Mouse (Mus musculus): ENCODE data around the gene H6pd. TPM values are rescaled to one million over a fixed set of nuclear protein-coding genes. Genes with fewer than 3 reads are reported as not detected.

Gene H6pd
- polyA plus RNA-seq, 1 experiment from 2014 or later = 3.0 TPM

DNA sequence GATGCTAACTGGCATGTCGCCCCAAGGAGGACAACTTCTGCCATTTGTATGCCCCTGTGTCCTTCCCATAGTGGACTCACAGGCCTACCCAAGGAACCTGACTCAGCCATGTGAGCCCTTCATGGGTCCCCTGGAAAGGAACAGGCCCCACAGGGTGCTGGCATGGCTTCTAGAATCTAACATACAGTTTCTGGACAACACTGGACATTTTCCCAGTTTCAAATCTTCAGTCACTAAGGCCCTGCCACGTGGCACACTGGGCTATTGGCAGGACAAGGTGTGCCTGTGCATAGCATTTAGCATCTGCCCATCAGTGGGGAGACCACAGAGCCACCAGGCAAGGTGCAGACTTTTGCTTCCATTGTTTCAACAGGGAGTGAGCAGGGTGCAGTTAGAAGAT, 30.0 kb downstream of the H6pd start:
- WGBS = 84% methylated on average over 2 of the region's 2 CpGs
- ATAC-seq (ENCODE audit: low FRiP score) = no peak
- Histone ChIP-seq H3K9ac (no peak overlapping the region), H3K9me3 (no peaks in the 10 kb centered on the region), H3K27me3 (peaks cover 13% of the 10 kb centered on the region; the same call in 1 of the 2 replicates), H3K27ac (no peak overlapping the region), H3K4me1 (peaks cover 18% of the 10 kb centered on the region), H3K36me3 (replicated peaks) (no peaks in the 10 kb centered on the region), H3K4me2 (no peak overlapping the region), H3K4me3 (replicated peaks) (no peak overlapping the region)

DNA sequence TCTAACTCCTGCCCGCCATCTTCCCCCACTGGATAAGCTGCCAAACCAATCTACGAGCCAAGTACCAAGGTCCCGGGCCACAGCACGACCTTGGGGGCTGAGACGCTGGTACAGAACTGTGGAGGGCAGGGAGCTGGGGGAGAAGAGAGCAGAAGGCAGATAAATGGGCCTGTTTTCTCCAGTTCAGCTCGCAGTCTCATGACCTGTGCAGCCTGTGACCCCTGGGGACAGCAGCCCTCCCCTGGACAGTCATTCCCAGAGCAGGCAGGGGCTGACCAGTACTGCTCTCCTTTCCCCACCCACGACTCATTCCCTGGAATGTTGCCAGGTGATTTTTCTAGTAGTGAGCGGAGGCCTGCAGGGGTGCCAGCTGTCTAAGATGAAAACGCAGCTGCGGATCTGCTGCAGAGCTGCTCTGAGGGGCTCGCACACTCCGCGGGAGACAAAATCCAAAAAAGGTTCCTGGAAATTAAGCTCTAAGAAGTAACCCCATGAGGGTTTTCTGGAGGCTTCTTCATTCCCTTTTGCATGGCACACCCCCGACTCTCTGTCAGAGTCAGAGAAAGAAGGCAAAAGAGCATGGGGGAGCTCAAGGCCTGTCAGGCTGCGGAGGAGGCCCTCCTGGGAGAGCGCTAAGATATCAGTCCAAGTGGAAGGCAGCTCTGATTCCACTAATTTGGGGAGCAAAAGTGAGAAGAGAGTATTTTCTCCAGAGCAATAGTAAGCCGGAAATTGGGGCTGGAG, 30.9 kb downstream of the H6pd start:
- Histone ChIP-seq H3K4me3 (replicated peaks) (no peak overlapping the region), H3K36me3 (replicated peaks) (no peaks in the 10 kb centered on the region), H3K9me3 (no peaks in the 10 kb centered on the region), H3K27me3 (peaks cover 13% of the 10 kb centered on the region; the same call in 1 of the 2 replicates), H3K4me1 (peaks cover 18% of the 10 kb centered on the region), H3K4me2 (no peak overlapping the region), H3K9ac (no peak overlapping the region), H3K27ac (peak overlapping the region; percentile 36; the same call in 1 of the 2 replicates)
- 70% methylated on average over 17 of the region's 17 CpGs for WGBS
- ATAC-seq (ENCODE audit: low FRiP score) = no peak

DNA sequence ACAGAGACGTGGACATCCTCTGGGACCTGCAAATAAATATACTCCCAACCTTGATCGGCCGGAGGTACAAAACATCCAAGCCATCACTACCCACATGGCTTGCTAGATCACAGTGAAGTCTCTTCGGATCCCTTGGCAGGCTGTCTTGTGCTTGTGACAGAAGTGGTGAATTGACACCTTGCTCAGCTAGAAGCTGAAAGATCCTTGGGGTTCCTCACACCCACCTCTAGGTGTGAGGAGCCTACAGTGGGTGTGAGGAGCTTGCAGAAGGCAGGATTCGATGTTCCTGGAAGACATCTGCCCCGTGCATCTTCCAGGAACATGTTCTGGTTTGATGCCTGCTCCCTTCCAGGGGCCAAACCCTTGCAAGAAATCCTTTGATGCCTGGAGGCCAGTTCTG, 31.6 kb downstream of the H6pd start:
- H3K27ac ChIP-seq = no peak overlapping the region

DNA sequence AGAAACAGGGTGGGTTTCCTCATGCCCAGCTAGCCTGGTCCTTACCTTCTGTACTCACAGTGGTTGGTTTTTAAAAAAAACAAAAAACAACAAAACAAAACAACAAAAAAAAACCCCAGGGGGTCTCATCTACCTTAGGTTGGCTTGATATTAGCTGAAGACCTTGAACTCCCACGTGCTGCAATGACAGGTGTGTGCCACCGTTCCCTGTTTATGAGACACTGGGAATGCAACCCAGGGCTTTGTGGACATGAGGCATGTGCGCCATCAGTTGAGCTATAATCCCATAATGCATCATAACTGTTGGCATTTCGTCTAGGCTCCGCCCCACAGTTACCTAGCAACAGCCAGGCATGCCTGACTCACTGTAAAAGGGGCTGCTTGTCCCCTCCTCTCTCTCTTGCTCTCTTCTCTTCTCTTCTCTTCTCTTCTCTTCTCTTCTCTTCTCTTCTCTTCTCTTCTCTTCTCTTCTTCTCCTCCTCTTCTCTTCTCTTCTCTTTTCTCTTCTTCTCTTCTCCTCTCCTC, 33.0 kb downstream of the H6pd start:
- 77% methylated on average over 5 of the region's 5 CpGs for WGBS
- Histone ChIP-seq H3K27me3 (peaks cover 8% of the 10 kb centered on the region; the same call in 1 of the 2 replicates), H3K4me1 (peaks cover 18% of the 10 kb centered on the region), H3K36me3 (replicated peaks) (no peaks in the 10 kb centered on the region), H3K4me3 (replicated peaks) (no peak overlapping the region), H3K27ac (no peak overlapping the region), H3K9ac (no peak overlapping the region), H3K4me2 (no peak overlapping the region), H3K9me3 (no peaks in the 10 kb centered on the region)
- ATAC-seq (ENCODE audit: low FRiP score) = no peak

More for the DNA sequence above, 31.6 kb downstream of the H6pd start:
- no peak for ATAC-seq (ENCODE audit: low FRiP score)
- Histone ChIP-seq H3K4me2 (no peak overlapping the region), H3K4me1 (peaks cover 18% of the 10 kb centered on the region), H3K9me3 (no peaks in the 10 kb centered on the region), H3K9ac (no peak overlapping the region), H3K27me3 (peaks cover 13% of the 10 kb centered on the region; the same call in 1 of the 2 replicates), H3K4me3 (replicated peaks) (no peak overlapping the region), H3K36me3 (replicated peaks) (no peaks in the 10 kb centered on the region)
- WGBS = 84% methylated on average over 6 of the region's 6 CpGs

DNA sequence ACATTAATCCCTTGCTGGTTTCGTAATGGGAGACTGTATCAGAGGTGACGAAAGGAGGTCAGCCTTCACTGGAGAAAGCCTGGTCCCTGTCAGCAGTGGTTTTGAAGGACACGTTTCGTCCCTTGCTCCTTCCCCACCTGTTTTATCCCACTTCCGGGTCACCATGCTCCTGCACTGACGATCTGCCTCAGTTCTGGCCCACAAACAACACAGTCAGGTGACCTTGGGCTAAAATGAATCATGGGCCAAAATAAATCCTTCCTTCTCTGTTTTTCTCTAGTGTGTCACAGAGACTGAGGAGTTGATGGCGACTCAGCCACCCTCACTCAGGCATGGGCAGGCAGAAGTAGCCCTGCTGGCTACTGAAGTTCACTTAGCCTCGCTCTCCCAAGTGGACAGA, 33.5 kb downstream of the H6pd start:
- Histone ChIP-seq H3K4me1 (peaks cover 18% of the 10 kb centered on the region), H3K4me2 (no peak overlapping the region), H3K27me3 (peaks cover 8% of the 10 kb centered on the region; the same call in 1 of the 2 replicates), H3K36me3 (replicated peaks) (no peaks in the 10 kb centered on the region), H3K27ac (no peak overlapping the region), H3K9me3 (no peaks in the 10 kb centered on the region), H3K4me3 (replicated peaks) (no peak overlapping the region), H3K9ac (no peak overlapping the region)
- ATAC-seq (ENCODE audit: low FRiP score) = no peak
- WGBS = 87% methylated on average over 8 of the region's 8 CpGs

DNA sequence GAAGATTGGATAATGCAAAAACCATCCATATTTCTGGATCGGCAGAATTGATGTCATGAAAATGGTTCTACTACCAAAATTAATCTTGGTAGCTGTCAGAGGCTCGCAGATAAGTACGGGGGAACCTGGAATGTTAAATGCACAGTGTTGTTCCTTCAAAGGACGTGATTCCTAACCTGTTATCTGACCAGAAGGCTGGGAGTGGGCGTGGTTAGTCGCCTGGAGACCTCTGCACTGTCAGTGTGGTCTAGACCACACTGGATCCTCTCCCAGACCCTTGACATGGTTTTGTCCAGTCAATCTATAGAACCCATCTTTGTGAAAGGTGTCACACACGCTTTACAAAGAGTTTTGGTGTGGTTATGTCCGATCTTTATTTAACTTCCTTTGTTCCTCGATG, 37.4 kb downstream of the H6pd start:
- H3K27me3 ChIP-seq = peaks cover 13% of the 10 kb centered on the region; the same call in 1 of the 2 replicates
- H3K27ac ChIP-seq = no peak overlapping the region
- no peaks in the 10 kb centered on the region for H3K36me3 ChIP-seq (replicated peaks)
- WGBS = 82% methylated on average over 9 of the region's 9 CpGs
- no peak for ATAC-seq (ENCODE audit: low FRiP score)
- 0 out of 2 replicates have a peak, but pooled peaks cover 5% of the 10 kb centered on the region for H3K4me1 ChIP-seq
- H3K4me3 ChIP-seq (replicated peaks) = no peak overlapping the region
- H3K9ac ChIP-seq = no peak overlapping the region
- H3K9me3 ChIP-seq = no peaks in the 10 kb centered on the region
- no peak overlapping the region for H3K4me2 ChIP-seq

DNA sequence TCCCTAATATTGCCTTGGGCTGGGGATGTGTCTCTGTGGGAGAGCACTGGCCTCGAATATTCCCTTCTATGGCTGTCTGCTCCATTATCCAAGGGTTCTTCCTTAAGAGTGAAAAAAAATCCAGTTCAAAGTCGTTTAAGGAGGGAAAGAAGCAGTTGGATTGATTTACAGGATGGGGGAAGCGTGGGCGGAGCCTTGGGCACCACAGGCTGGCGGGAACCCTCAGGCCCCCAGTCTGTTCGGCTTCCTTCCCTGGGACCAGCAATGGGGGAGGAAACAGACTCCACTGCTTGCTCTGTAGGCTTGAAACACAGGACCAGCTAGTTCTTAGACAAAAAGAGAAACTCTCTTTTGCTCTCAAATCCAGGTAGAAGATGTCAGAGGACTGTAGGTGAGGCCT, 40.3 kb downstream of the H6pd start:
- H3K9me3 ChIP-seq = no peaks in the 10 kb centered on the region
- H3K27me3 ChIP-seq = peaks cover 13% of the 10 kb centered on the region; the same call in 1 of the 2 replicates
- no peaks in the 10 kb centered on the region for H3K36me3 ChIP-seq (replicated peaks)
- ATAC-seq (ENCODE audit: low FRiP score) = no peak
- no peak overlapping the region for H3K9ac ChIP-seq
- H3K4me3 ChIP-seq (replicated peaks) = no peak overlapping the region
- H3K4me2 ChIP-seq = no peak overlapping the region
- no peaks in the 10 kb centered on the region; the same call in 1 of the 2 replicates for H3K4me1 ChIP-seq
- no peak overlapping the region for H3K27ac ChIP-seq
- 44% methylated on average over 6 of the region's 6 CpGs for WGBS

DNA sequence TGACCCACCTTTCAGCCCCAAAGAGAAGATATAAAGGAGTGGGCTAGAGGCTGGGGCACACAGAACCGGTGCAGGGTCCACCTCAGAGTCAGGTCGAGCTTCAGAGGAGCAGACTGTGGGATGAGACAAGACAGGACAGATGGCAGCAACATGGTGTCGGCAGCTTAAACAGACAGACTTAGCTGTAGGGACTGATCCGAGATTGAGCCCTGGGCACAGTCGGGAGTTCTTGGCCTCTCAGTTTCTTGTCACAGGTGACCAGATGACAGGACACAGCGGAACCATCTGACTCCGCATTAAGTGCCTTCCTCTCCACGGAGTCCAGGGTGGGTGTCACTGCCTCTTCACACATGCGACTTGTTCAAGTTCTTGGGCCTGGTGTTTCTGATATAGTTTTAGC, 41.9 kb downstream of the H6pd start:
- Histone ChIP-seq H3K36me3 (replicated peaks) (no peaks in the 10 kb centered on the region), H3K4me1 (no peaks in the 10 kb centered on the region; the same call in 1 of the 2 replicates), H3K4me3 (replicated peaks) (no peak overlapping the region), H3K27me3 (peaks cover 13% of the 10 kb centered on the region; the same call in 1 of the 2 replicates), H3K9me3 (no peaks in the 10 kb centered on the region), H3K27ac (0 out of 2 replicates have a peak overlapping the region, but pooled peaks have one; percentile 1), H3K9ac (no peak overlapping the region), H3K4me2 (no peak overlapping the region)
- no peak for ATAC-seq (ENCODE audit: low FRiP score)
- WGBS = 87% methylated on average over 9 of the region's 9 CpGs

DNA sequence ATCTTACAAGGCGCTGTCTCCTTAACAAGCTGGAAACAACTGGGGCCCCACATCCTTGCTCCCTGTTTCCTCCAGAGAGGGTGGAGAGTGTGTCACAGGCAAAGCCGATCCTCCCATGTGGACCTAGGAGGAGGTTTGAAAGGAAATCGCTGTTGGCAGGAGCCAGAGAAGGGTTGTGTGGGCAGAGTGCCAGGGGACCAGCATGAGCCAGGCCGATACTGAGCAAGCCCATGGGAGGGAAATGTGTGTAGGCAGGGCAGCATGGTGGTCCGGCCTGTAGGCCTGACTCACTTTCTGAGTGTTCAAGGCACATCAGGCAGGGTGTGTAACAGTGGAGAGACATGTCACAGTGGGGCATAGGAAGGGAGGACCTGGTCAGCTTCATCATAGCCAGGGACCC, 42.6 kb downstream of the H6pd start:
- ATAC-seq (ENCODE audit: low FRiP score) = no peak
- Histone ChIP-seq H3K36me3 (replicated peaks) (no peaks in the 10 kb centered on the region), H3K4me3 (replicated peaks) (no peak overlapping the region), H3K27me3 (peaks cover 13% of the 10 kb centered on the region; the same call in 1 of the 2 replicates), H3K9me3 (no peaks in the 10 kb centered on the region), H3K27ac (no peak overlapping the region), H3K4me1 (no peaks in the 10 kb centered on the region; the same call in 1 of the 2 replicates), H3K4me2 (no peak overlapping the region), H3K9ac (no peak overlapping the region)
- 76% methylated on average over 5 of the region's 5 CpGs for WGBS

DNA sequence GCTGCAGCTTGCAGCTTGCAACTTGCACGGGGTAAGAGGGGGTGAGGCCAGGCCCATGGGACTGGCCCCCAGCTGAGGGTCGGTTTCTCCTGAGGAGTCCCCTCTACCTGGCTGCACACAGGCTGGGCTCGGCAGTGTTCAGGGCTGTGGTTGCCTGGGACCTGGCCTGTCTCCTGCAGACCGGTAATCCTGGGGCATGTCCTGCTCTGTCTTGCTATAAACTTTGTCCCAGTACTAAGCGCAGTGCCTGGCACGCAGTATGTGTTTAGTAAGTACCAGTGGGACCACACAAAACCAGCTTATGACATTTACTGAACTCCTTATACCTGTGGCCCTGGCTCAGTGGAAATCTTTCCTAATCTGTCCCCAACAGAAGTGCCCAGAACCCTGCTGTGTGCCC, 43.2 kb downstream of the H6pd start:
- no peak overlapping the region for H3K27ac ChIP-seq

DNA sequence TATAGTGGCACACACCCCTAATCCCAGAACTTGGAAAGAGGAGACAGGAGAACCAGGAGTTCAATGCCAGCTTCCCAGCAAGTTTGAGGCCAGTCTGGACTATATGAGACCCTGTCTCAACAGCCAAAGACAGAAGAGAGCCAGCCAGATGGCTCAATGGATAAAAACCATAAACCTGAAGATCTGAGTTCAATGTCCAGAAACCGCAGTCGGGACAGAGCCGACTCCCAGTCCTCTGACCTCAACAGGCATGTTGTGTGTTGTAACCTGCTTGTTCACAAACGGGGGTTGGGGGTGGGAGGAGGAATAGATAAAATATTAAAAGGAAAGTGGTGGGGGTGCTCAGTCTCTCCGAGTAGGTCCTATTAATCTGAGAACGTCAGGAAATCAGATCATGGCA, 43.6 kb downstream of the H6pd start:
- no peak overlapping the region for H3K4me2 ChIP-seq

More for the DNA sequence above, 43.2 kb downstream of the H6pd start:
- H3K36me3 ChIP-seq (replicated peaks) = no peaks in the 10 kb centered on the region
- H3K4me1 ChIP-seq = no peaks in the 10 kb centered on the region; the same call in 1 of the 2 replicates
- peaks cover 13% of the 10 kb centered on the region; the same call in 1 of the 2 replicates for H3K27me3 ChIP-seq
- no peaks in the 10 kb centered on the region for H3K9me3 ChIP-seq
- no peak overlapping the region for H3K4me3 ChIP-seq (replicated peaks)
- no peak overlapping the region for H3K9ac ChIP-seq
- no peak for ATAC-seq (ENCODE audit: low FRiP score)
- WGBS = 78% methylated on average over 6 of the region's 6 CpGs
- no peak overlapping the region for H3K4me2 ChIP-seq

DNA sequence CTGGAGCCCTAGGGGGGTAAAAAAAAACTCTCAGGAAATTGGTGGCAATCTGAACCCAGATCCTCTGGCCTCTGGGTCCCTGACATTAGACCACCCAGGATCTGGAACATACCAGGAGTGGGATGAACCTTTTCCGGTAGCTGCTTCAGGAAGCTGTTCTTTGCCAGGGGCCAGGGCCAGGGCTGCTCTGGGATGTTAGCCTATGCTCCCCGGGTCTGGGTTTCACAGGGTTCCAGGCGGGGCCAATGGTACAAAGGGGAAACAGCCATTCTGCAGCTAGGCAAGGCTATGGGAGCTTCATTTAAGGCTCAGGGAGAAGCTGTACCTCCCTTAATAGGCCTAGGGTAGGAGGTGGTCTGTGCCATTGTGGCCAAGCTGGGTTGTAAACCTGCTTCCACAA, 44.1 kb downstream of the H6pd start:
- no peak overlapping the region for H3K9ac ChIP-seq
- H3K4me3 ChIP-seq (replicated peaks) = no peak overlapping the region
- no peak for ATAC-seq (ENCODE audit: low FRiP score)
- H3K36me3 ChIP-seq (replicated peaks) = no peaks in the 10 kb centered on the region
- H3K27me3 ChIP-seq = peaks cover 6% of the 10 kb centered on the region; the same call in 1 of the 2 replicates
- no peaks in the 10 kb centered on the region for H3K9me3 ChIP-seq
- H3K27ac ChIP-seq = no peak overlapping the region
- H3K4me2 ChIP-seq = no peak overlapping the region
- H3K4me1 ChIP-seq = no peaks in the 10 kb centered on the region; the same call in 1 of the 2 replicates
- WGBS = 70% methylated on average over 3 of the region's 3 CpGs

More for the DNA sequence above, 43.6 kb downstream of the H6pd start:
- no peak overlapping the region for H3K9ac ChIP-seq
- H3K27ac ChIP-seq = no peak overlapping the region
- no peaks in the 10 kb centered on the region for H3K36me3 ChIP-seq (replicated peaks)
- no peaks in the 10 kb centered on the region for H3K9me3 ChIP-seq
- H3K4me1 ChIP-seq = no peaks in the 10 kb centered on the region; the same call in 1 of the 2 replicates
- ATAC-seq (ENCODE audit: low FRiP score) = no peak
- H3K27me3 ChIP-seq = peaks cover 11% of the 10 kb centered on the region; the same call in 1 of the 2 replicates
- 79% methylated on average over 6 of the region's 6 CpGs for WGBS
- H3K4me3 ChIP-seq (replicated peaks) = no peak overlapping the region

Data from forebrain, embryonic 12.5 days (tissue).